Mouse (Mus musculus): ENCODE results near the gene Naxd. TPM values are rescaled to one million over a fixed set of nuclear protein-coding genes. Genes with fewer than 3 reads are reported as not detected.
"Not testable (repeated sequence)": the region's sequence is repeated elsewhere in the genome, so short reads cannot be mapped to it uniquely, and the experiment has no call there.

Gene Naxd
- polyA plus RNA-seq, 1 experiment: 154 TPM

DNA sequence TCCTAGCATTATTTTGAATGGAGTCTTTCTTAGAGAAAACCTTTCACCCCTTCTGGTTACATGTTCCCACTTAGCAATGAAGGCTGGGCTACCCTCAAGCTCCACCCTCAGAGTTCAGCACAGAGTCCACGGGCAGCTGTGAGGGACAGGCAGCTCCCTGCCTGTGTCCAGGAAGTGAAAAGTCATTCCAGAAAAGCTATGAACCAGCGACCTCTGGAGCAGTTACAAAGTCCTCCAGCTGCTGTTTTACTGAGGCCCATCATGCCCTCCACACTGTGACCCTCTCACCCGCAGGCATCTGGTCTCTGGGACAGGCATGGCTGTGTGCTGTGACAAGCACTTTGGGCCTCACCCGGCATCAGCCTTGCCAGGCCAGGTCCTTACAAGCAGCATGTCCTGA, 24.2 kb upstream of the Naxd start:
- DNase-seq (ENCODE audit: low spot score): no peak

DNA sequence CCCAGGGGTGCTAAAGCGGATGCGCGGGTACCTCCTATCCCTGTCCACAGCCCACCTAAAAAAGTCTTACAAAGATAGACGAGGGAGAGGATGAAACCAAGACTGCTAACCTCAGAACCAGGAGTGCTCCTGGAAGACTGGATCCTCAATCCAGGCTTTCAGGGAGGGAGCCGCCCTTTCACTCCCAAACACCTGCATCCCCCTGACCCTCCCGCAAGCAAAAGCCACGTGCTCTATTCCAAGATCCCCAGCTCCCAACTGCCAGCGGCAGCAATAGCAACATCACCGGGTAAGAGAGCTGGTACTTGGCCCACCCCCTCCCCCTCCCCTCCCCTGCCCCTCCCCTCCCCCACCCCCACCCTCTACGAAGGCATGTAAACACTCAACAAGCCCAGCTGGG, 21.9 kb upstream of the Naxd start:
- DNase-seq (ENCODE audit: low spot score): no peak

DNA sequence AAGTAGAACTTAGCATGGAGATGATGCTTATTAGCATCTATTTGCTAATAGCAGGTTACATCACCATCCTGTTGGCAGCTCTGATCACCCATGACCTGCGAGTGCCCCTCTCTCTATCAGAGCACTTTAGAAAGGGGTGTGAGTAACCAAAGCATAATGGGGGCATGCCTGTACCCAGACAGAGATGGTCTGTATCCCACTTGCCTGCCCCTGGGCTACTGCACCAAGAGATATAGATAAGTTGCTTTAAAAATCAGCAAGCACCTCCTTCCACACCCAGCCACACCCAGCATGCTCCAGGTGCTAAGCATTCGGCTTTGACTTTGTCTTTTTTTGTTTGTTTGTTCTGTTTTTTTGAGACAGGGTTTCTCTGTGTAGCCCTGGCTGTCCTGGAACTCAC, 21.4 kb upstream of the Naxd start:
- DNase-seq (ENCODE audit: low spot score): no peak

DNA sequence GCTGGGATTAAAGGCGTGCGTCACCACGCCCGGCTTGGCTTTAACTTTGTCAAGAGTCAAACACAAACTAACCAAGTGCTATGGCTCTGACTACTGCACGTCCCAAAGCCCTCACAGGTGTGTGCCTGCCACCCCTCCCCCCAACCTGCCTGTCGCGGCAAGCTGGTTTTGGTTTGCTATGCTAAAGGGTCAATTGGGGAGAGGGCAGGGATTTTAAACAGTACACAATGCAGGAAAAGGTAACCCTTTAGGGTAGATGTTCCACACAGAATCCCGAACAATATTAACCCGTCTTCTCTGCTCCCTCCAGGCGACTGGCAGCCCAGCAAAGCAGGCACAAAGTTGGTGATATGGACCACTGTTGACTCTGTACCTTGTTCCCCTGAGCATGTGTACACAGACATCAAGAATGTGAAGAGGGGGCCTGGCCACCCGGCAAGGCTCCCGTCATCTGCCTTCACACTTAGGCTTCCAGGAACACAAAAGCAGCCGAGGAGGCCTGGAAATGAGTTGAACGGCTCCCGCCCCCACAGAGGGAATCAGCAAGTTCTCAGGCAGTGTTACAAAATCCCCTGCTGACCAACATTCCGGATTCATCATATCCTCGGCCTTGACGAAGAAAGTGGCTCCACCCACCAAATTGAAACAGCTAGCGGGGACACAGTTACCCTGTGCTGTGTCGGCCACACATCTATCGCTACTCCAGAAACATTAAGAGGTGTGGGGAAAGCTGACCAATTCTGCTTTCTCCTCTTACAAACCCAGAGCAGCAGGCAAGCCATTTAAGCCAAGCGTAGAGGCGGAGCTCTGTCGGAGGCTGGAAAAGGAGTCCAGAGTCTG, 20.7 kb upstream of the Naxd start:
- DNase-seq (ENCODE audit: low spot score): no peak

DNA sequence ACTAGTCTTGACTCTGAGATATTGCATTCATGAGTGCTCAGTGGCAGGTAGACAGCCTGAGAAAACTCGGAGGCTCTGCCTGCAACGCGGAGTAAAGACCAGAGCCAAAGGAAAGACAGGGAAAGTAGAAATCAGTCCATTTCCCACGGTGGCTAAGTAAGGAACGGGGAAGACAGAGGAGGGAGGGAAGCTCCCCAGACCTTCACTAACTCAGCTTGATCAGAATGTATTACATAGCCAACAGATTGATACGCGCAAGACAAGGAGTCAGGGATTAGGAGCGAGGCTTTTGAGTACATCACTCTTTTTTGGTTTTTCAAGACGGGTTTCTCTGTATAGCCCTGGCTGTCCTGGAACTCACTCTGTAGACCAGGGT, 20.1 kb upstream of the Naxd start:
- DNase-seq (ENCODE audit: low spot score): no peak

DNA sequence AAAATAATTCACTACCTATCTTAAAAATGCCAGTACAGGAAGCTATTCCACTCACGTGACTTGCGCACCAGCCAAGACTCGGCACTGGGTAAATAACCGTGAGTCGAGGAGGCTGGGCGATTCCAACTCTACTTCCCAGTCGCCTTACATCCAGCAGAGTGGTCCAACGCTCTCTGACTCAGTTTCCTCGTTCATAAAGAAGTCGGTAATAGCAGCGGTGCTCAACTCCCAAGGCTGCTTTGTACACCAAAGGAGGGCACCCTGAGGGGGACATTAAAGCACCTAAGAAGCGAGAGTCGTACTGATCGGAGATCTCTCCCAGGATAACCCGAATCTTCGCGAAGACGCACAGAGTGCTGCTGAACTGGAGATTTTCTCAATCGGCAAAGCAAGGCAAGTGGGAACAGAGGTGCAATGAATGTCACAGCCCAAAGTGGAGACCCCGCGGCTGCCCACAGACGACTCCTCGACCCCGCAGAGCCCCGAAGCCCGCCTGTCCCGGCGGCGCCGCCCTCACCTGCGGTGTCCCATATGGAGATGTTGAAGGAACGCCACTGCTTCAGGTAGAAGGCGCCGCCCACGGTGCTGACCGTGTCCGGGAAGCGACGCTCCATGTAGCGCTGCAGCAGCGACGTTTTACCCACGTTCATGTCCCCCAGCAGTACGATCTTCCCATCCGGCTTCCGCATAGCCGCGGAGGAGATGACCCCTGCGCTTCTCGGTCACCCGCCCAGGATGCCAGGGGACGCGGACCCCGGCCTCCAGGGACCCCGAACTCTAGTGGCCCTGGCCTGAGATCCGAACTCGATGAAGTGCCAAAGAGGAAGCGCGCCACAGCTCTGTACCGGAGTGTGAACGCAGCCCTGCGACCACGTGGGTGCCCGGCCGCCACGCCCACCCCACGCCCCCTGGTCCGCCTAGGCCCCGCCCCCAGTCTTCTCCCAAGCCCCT, 19.2 kb upstream of the Naxd start, which contains the start of gene Rab20:
TSS of gene Rab20 (minus strand) at position 900 of the 951 bp plus-strand sequence.
- DNase-seq (ENCODE audit: low spot score): peak; percentile 71

DNA sequence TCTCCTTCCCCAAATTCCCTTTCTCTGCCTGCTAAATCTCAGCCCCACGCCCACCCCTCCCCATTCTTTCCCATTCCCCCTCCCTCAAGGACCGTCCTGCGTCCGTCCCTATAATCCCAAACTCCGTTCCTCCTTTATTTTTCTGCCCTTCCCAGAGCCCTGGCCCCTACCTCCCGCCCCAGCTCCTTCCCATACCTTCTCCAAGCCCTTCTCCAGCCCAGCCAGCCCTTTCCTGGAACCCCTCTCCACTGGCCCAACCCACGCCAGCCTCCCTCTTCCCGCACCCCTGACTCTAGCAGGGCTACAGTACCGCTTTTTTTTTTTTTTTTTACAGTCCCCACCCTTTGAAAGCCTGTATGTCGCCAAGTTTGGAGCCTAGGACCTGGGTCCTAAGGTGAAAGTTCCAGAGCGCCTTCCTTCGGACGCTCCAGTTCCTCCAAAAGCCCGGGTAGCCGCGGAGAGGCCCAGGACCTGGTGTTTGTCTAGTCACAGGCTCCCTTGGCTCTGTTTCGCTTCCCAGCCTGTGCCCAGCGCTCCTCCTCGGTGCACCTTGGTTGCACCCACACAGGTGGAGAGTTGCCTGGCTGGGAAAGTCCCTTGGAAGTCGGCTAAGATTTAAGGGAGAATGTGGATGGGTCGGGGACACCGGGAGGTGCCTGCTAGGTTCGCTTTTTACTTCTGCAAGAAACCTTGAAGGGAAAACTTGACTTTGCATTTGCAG, 18.3 kb upstream of the Naxd start:
- no peak for DNase-seq (ENCODE audit: low spot score)

DNA sequence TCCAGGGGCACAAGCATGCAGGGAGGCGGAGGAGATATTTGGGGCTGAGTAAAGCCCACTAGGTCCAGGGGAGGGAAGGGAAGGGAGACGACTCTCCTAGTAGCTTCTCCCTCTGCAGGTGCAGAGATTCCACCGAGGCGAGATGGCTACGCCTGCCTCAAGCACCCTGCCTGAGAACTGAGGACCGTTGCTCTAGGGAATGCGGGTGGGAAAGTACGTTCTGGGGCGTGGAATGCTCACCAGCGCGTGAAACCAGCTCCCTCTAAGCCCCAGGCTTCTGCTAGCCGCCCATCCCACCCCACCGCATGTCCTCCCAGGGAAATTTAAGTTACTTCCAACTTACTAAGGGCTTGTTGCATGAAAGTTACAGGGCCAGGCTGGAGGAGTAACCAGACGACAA, 17.7 kb upstream of the Naxd start:
- DNase-seq (ENCODE audit: low spot score): no peak

DNA sequence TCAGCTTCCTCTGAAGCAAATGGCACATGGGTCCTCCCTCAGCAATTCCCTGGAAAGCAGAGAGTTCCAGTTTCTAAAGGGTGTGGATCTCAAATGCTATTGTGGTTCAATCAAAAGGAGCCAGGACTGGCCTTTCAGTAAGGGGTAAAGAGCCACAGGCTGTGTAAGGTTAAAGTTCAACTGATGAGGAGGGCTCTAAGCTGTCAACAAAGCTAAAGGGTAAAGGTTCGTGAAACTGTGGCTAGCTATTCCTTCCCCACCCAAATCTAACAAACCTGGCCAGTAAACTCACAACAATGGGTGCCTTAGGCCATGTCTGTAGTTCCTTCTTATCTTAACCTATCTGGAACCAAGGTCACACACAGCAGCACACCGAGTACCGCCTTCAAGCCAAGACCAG, 15.4 kb upstream of the Naxd start:
- DNase-seq (ENCODE audit: low spot score): no peak

DNA sequence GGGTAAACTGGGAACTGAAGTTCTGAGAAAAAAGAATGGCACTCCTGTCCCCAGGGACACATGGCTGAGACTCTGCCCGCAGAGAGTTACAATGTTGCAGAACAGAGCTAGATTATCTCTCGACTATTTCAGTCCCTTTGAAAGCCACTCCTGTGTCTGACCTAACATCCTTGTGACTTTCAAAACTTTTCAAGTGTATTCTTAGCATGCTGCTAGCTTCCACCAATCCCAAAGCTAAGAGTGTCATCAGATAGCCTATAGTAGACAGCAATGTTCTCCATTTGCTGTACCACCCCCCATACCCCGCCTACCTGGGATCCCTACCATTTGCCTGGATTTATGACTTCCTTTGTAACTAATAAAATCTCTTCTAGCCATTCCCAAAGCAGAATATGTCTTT, 14.8 kb upstream of the Naxd start:
- DNase-seq (ENCODE audit: low spot score): no peak

DNA sequence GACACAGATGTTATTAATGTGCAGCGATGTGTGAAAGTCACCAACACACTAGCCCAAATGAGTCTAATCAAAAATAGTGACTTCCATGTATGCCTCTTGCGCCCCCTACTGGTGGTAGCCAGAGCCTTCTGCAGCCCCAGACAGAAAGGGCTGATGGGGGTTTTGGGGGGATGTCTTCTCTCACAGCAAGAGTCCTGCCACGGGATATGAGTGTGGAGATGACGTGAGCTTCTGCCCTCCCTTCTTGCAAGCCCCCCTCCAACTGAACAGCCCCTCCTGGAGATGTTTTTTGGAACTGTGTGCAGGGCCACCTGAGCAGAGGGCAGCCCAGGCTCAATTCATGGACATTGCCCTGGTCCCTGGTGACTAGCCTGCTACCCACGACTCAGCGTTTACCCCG, 11.2 kb upstream of the Naxd start:
- DNase-seq (ENCODE audit: low spot score): peak; percentile 61

DNA sequence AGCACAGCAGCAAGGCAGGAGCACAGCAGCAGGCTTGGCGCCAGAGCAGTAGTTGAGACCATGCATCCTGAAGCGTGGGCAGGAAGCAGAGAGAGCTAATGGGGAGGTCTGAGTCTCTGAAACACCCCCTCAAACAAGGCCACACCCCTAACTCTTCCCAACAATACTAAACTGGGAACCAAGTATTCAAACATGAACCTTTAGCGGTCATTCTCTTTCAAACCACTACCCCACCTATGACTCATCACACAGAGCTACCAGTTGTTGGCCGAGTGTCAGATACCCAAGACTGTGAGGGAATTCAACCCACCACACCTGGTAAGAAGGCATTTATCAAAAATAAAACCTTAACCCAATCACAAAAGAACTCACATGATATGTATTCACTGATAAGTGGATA, 10.1 kb upstream of the Naxd start:
- DNase-seq (ENCODE audit: low spot score): no peak

DNA sequence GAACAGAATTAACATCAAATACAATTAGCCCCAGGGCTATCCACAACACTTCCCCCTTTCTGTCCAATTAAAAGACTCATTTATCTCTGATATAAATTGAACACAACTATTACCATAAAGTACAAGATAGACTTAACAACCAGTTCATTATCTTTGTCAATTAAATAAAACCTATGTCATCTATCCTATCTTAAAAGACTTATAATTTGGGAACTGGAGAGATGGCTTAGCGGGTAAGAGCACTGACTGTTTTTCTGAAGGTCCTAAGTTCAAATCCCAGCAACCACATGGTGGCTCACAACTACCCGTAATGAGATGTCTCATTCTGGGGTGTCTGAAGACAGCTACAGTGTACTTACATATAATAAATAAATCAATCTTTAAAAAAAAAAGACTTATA, 5.0 kb upstream of the Naxd start:
- not testable (repeated sequence) for DNase-seq (ENCODE audit: low spot score)

DNA sequence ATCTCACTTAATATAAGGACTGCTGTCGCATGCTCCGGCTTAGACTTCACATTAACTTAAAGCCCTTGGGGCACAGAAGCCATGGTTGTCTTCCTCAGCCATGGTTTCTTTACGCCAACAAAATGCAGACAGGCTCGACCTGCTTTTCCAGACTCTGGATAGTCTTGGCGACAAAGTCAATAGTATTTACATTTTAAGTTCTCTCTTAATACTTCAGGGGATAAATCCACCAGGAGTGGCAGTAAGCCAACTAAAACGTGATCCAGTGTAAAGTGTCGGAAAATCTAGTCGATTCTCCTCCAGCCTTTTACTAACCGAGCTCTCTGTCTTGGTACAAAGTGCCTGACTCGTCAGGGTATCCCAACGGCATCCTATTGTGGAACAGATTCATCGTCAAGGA, 975 bp downstream of the Naxd start:
- no peak for DNase-seq (ENCODE audit: low spot score)

DNA sequence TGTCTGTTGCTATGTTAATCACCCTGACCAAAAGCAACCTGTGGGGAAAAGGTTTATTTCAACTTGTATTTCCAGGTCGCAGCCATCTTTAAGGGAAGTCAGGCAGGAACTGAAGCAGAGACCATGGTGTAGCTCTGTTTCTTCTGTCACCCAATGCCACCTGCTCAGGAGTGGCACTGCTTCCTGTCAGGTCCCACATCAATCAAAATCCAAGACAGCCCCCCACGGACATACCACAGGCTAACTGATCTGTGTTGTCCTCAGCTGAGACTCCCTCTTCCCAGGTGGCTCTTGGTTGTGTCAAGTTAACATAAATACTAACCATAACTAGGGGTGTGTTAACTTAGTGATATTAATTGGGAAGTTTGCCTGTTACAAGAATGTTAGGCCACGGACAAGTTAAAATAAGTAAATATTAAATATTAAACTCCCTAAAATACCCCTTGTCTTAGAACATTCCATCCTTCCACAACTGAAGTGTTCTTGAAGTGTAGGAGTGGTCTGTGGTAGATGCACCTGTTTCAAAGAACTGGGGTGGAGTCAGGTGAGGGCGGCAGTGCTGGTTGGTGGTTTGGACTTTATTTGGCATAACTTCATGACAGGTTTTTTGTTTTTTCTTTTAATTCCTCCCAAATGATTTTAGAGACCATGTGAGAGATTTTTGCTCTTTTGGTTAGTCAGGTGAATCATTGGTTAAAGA, 1.6 kb downstream of the Naxd start:
- no peak for DNase-seq (ENCODE audit: low spot score)

DNA sequence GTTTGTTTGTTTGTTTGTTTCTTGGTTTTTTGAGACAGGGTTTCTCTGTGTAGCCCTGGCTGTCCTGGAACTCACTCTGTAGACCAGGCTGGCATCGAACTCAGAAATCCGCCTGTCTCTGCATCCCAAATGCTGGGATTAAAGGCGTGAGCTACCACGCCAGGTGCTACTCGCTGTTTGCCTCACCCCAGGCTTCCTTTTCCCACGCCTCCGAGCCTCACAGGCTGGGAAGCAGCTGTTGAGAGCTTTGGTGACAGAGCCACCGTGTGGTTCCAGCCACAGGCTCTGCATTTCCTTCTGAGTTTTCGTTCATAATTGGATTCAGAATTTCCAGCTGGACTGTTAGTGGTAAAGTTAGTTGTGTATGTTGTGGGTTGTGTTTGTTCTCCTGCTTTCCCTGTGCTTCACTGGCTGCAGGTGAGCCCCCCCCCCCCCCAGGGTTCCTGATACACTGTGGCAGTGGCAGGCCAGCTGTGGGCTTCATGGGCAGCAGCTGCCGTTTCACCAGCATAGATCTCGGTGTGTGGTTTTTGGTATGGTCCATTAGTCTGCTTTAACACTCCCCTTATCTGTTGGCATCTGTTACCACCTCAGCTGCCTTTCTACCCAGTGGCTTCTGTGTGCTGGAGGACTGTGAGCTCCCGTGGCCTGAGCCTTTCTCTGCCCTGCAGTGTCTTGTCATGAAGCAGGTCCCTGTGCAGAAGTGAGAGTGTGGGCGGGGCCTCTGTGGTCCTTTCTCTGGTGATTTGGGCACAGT, 6.3 kb downstream of the Naxd start:
- DNase-seq (ENCODE audit: low spot score): no peak

DNA sequence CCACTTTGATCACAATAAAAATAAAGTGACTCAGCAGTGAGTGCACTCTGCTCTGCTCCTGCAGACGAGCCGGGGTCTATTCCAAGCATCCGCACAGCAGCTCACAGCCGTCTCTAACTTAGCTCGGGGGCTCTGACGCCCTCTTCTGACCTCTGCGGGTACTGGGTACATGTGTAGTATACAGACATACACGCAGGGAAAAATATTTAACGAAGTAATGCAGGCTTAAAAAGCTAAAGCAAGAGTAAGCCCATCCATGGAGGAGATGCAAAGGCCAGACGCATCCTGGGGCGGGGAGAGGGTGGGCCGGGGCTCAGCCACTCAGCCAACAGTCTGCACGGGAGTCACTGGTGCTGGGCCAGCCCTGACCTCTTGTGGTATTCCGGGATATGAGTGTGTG, 8.8 kb downstream of the Naxd start:
- DNase-seq (ENCODE audit: low spot score): no peak

DNA sequence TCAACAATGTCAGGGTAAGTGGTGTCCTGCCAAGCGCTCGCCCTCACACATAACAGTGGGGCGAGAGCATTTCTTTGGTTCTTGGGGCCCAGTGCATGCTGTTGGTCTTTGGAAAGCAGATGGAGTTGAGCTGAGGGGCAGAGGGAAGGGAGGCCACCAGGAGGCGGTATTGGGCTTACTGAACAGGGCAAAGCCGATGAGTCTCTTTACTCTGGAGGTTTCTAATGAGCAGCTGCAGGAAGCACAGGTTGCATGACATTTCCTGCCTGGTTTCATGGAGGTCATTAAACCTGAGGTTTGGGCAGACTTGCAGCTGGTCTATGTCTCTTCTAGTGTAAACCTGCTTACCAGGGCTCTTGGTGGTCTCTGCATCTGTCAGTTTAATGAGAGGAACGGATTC, 9.5 kb downstream of the Naxd start:
- no peak for DNase-seq (ENCODE audit: low spot score)

DNA sequence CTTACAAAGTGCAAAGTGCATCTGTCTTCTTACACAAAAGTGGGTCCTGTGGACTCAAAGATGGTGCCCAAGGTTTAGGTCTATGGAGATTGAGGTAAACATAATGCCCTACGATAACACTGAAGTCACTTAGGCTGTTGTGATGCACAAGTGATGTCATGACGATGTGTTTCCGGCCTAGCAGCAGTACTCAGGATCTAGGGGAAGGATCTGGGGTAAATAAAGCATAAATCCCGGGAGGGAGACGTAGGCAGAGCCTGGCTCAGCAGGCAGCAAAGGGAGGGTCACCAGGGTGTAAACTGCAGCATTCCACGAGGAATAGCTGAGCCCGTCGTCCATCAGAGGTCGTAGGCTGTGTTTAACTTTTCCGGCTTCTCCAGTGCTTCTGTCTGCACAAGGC, 11.6 kb downstream of the Naxd start:
- DNase-seq (ENCODE audit: low spot score): no peak

DNA sequence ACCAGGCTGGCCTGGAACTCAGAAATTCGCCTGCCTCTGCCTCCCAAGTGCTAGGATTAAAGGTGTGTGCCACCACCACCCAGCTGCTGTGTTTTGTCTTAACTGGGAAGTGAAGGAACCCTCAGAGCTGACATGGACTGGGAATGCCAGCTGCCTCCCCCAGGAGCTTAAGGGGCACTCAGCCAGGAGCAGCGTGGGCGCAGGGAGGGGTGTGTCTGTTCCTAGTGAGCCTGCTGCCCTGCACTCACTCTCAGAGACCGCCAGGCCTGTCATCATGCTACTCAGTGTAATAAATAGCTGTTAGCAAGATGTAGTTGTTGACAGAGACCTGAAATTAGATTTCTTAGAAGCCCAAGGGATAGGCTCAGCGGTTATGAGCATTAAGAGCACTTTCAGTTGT, 13.7 kb downstream of the Naxd start:
- no peak for DNase-seq (ENCODE audit: low spot score)

DNA sequence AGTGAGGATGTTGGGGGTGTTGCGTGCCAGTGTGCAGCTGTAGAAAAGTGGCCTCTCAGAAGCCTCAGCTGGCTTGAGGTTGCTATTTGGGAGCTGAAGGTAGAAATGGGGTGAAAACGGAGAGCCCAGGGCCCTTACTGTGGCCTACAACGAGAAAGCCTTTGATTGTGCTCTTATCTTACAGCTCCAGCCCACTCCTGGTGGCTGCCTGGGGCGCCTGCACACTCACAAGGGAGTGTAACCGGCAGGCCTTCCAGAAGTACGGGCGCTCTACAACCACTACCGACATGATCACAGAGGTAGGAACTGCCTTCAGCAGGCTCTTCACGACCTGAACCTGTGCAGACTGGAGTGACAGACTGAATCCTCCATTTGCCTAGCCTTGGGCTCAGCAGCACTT, 15.4 kb downstream of the Naxd start:
- DNase-seq (ENCODE audit: low spot score): no peak
